Mouse (Mus musculus): ENCODE results near the gene Lsp1. TPM values are rescaled to one million over a fixed set of nuclear protein-coding genes. Genes with fewer than 3 reads are reported as not detected.

The Lsp1 gene
- polyA plus RNA-seq, 1 experiment = 298 TPM

- TF ChIP-seq MYOD1 (IDR thresholded peaks at IDR 0.05; ENCODE audit: control insufficient read depth in 1 of 3, insufficient read length in 2 of 3, low read depth in 2 of 3) = peak in 2 of 3 experiments; percentile 4 to 50
- no peak for TF ChIP-seq TCF3 (IDR thresholded peaks at IDR 0.05; ENCODE audit: insufficient read length, low read depth)
- peak; percentile 93 for TF ChIP-seq USF1 (IDR thresholded peaks at IDR 0.05; ENCODE audit: low read depth)
- no peak for TF ChIP-seq TCF12 (IDR thresholded peaks at IDR 0.05; ENCODE audit: insufficient read depth, poor library complexity, severe bottlenecking)
- TF ChIP-seq REST (IDR thresholded peaks at IDR 0.05; ENCODE audit: insufficient read depth, insufficient read length) = no peak
- TF ChIP-seq POLR2AphosphoS2 (IDR thresholded peaks at IDR 0.05; ENCODE audit: insufficient read length, low read depth) = peak; percentile 62
- TF ChIP-seq MYOG (IDR thresholded peaks at IDR 0.05; ENCODE audit: control insufficient read depth in 1 of 3, insufficient read depth in 1 of 3, insufficient read length in 2 of 3, low read depth in 2 of 3) = peak in 2 of 3 experiments; percentile 15 to 42
- TF ChIP-seq CEBPB (IDR thresholded peaks at IDR 0.05; ENCODE audit: insufficient read depth, poor library complexity, severe bottlenecking) = no peak
- TF ChIP-seq MAX (IDR thresholded peaks at IDR 0.05; ENCODE audit: low read depth) = peak; percentile 52
- TF ChIP-seq POLR2A (IDR thresholded peaks at IDR 0.05; ENCODE audit: insufficient read length, low read depth) = peak; percentile 61
- Histone ChIP-seq H3K79me2 (ENCODE audit: control insufficient read depth, insufficient read depth) (peaks cover 3% of the 10 kb centered on the region), H3K4me3 (peak overlapping the region; percentile 58), H3K4me2 (ENCODE audit: low read depth) (peak overlapping the region; percentile 89), H3K27me3 (ENCODE audit: control insufficient read depth, insufficient read depth, insufficient read length) (peaks cover 5% of the 10 kb centered on the region), H3K36me3 (ENCODE audit: control insufficient read depth, insufficient read depth) (peaks cover 3% of the 10 kb centered on the region), H3ac (ENCODE audit: control insufficient read depth, insufficient read length) (peak overlapping the region; percentile 7)
Measured at GRCm38 (mm10) chr7:142533059-142533855, 72.6 kb downstream of the Lsp1 start.

GRCm38 (mm10) chr7:142535116-142535515 is 74.5 kb downstream of the Lsp1 start:
- peaks cover 9% of the 10 kb centered on the region for H3K36me3 ChIP-seq (ENCODE audit: control insufficient read depth, insufficient read depth)
- H3K27me3 ChIP-seq (ENCODE audit: control insufficient read depth, insufficient read depth, insufficient read length) = no peaks in the 10 kb centered on the region
- H3K79me2 ChIP-seq (ENCODE audit: control insufficient read depth, insufficient read depth) = peaks cover 3% of the 10 kb centered on the region
- H3K4me3 ChIP-seq = no peak overlapping the region
- TF ChIP-seq E2F4 (IDR thresholded peaks at IDR 0.05; ENCODE audit: insufficient read depth) (no peak), CEBPB (IDR thresholded peaks at IDR 0.05; ENCODE audit: insufficient read depth, poor library complexity, severe bottlenecking) (no peak), REST (IDR thresholded peaks at IDR 0.05; ENCODE audit: insufficient read depth, insufficient read length) (no peak), POLR2AphosphoS2 (IDR thresholded peaks at IDR 0.05; ENCODE audit: insufficient read length, low read depth) (no peak), MAX (IDR thresholded peaks at IDR 0.05; ENCODE audit: low read depth) (no peak), TCF12 (IDR thresholded peaks at IDR 0.05; ENCODE audit: insufficient read depth, poor library complexity, severe bottlenecking) (no peak), POLR2A (IDR thresholded peaks at IDR 0.05; ENCODE audit: insufficient read length, low read depth) (no peak), USF1 (IDR thresholded peaks at IDR 0.05; ENCODE audit: low read depth) (no peak)
- no peak overlapping the region for H3ac ChIP-seq (ENCODE audit: control insufficient read depth, insufficient read length)
- no peak overlapping the region for H3K4me2 ChIP-seq (ENCODE audit: low read depth)

- Histone ChIP-seq H3K4me2 (ENCODE audit: low read depth) (no peak overlapping the region), H3ac (ENCODE audit: control insufficient read depth, insufficient read length) (no peak overlapping the region), H3K4me3 (no peak overlapping the region), H3K79me2 (ENCODE audit: control insufficient read depth, insufficient read depth) (peaks cover 3% of the 10 kb centered on the region), H3K27me3 (ENCODE audit: control insufficient read depth, insufficient read depth, insufficient read length) (no peaks in the 10 kb centered on the region), H3K36me3 (ENCODE audit: control insufficient read depth, insufficient read depth) (peaks cover 9% of the 10 kb centered on the region)
- TF ChIP-seq TCF12 (IDR thresholded peaks at IDR 0.05; ENCODE audit: insufficient read depth, poor library complexity, severe bottlenecking) (no peak), POLR2A (IDR thresholded peaks at IDR 0.05; ENCODE audit: insufficient read length, low read depth) (no peak), USF1 (IDR thresholded peaks at IDR 0.05; ENCODE audit: low read depth) (no peak), MYOG (IDR thresholded peaks at IDR 0.05; ENCODE audit: control insufficient read depth in 1 of 3, insufficient read depth in 1 of 3, insufficient read length in 2 of 3, low read depth in 2 of 3) (no peak), E2F4 (IDR thresholded peaks at IDR 0.05; ENCODE audit: insufficient read depth) (no peak), POLR2AphosphoS2 (IDR thresholded peaks at IDR 0.05; ENCODE audit: insufficient read length, low read depth) (no peak), SRF (IDR thresholded peaks at IDR 0.05; ENCODE audit: control insufficient read depth, insufficient read length, low read depth) (no peak), TCF3 (IDR thresholded peaks at IDR 0.05; ENCODE audit: insufficient read length, low read depth) (no peak), MYOD1 (IDR thresholded peaks at IDR 0.05; ENCODE audit: control insufficient read depth in 1 of 3, insufficient read length in 2 of 3, low read depth in 2 of 3) (no peak), CEBPB (IDR thresholded peaks at IDR 0.05; ENCODE audit: insufficient read depth, poor library complexity, severe bottlenecking) (no peak)
Measured at GRCm38 (mm10) chr7:142535832-142536231, 75.2 kb downstream of the Lsp1 start.

- Histone ChIP-seq H3K27me3 (ENCODE audit: control insufficient read depth, insufficient read depth, insufficient read length) (no peaks in the 10 kb centered on the region), H3K4me3 (no peak overlapping the region), H3K4me2 (ENCODE audit: low read depth) (no peak overlapping the region), H3ac (ENCODE audit: control insufficient read depth, insufficient read length) (no peak overlapping the region), H3K36me3 (ENCODE audit: control insufficient read depth, insufficient read depth) (peaks cover 9% of the 10 kb centered on the region), H3K79me2 (ENCODE audit: control insufficient read depth, insufficient read depth) (peaks cover 3% of the 10 kb centered on the region)
- TF ChIP-seq REST (IDR thresholded peaks at IDR 0.05; ENCODE audit: insufficient read depth, insufficient read length) (no peak), E2F4 (IDR thresholded peaks at IDR 0.05; ENCODE audit: insufficient read depth) (no peak), MYOD1 (IDR thresholded peaks at IDR 0.05; ENCODE audit: control insufficient read depth in 1 of 3, insufficient read length in 2 of 3, low read depth in 2 of 3) (no peak), TCF3 (IDR thresholded peaks at IDR 0.05; ENCODE audit: insufficient read length, low read depth) (no peak)
Measured at GRCm38 (mm10) chr7:142537181-142537580, 76.6 kb downstream of the Lsp1 start.

GRCm38 (mm10) chr7:142537879-142538278 is 77.3 kb downstream of the Lsp1 start:
- no peak overlapping the region for H3K4me3 ChIP-seq
- no peak overlapping the region for H3K4me2 ChIP-seq (ENCODE audit: low read depth)
- H3K79me2 ChIP-seq (ENCODE audit: control insufficient read depth, insufficient read depth) = peaks cover 3% of the 10 kb centered on the region
- H3K36me3 ChIP-seq (ENCODE audit: control insufficient read depth, insufficient read depth) = peaks cover 9% of the 10 kb centered on the region
- no peak overlapping the region for H3ac ChIP-seq (ENCODE audit: control insufficient read depth, insufficient read length)
- TF ChIP-seq E2F4 (IDR thresholded peaks at IDR 0.05; ENCODE audit: insufficient read depth) = no peak
- TF ChIP-seq SRF (IDR thresholded peaks at IDR 0.05; ENCODE audit: control insufficient read depth, insufficient read length, low read depth) = no peak
- no peak for TF ChIP-seq REST (IDR thresholded peaks at IDR 0.05; ENCODE audit: insufficient read depth, insufficient read length)
- no peak for TF ChIP-seq MYOD1 (IDR thresholded peaks at IDR 0.05; ENCODE audit: control insufficient read depth in 1 of 3, insufficient read length in 2 of 3, low read depth in 2 of 3)
- TF ChIP-seq TCF3 (IDR thresholded peaks at IDR 0.05; ENCODE audit: insufficient read length, low read depth) = no peak
- no peak for TF ChIP-seq MAX (IDR thresholded peaks at IDR 0.05; ENCODE audit: low read depth)
- no peak for TF ChIP-seq POLR2A (IDR thresholded peaks at IDR 0.05; ENCODE audit: insufficient read length, low read depth)
- no peak for TF ChIP-seq TCF12 (IDR thresholded peaks at IDR 0.05; ENCODE audit: insufficient read depth, poor library complexity, severe bottlenecking)
- no peak for TF ChIP-seq MYOG (IDR thresholded peaks at IDR 0.05; ENCODE audit: control insufficient read depth in 1 of 3, insufficient read depth in 1 of 3, insufficient read length in 2 of 3, low read depth in 2 of 3)
- no peaks in the 10 kb centered on the region for H3K27me3 ChIP-seq (ENCODE audit: control insufficient read depth, insufficient read depth, insufficient read length)

Data from myocyte (in vitro differentiated cells).